Mouse (Mus musculus) 416B (cell line): ENCODE measurements around the gene Kif1b.
A peak's percentile ranks its signal among the peaks of the same experiment; 100 is the strongest.
"Not testable (repeated sequence)": the region's sequence is repeated elsewhere in the genome, so short reads cannot be mapped to it uniquely, and the experiment has no call there.

Source experiments
- DNase-seq: peaks from one replicate; pipeline ENCODE4 v3.0.0; 2011; ENCODE audit warnings: low read depth

Gene Kif1b

GRCm38 (mm10) chr4:149270541-149270940, 37.0 kb downstream of the Kif1b start:
- DNase-seq = no peak

- DNase-seq = no peak
These were observed 38.5 kb downstream of the Kif1b start for GRCm38 (mm10) chr4:149269026-149269425.

GRCm38 (mm10) chr4:149264895-149265294, 42.6 kb downstream of the Kif1b start:
- no peak for DNase-seq

DNA sequence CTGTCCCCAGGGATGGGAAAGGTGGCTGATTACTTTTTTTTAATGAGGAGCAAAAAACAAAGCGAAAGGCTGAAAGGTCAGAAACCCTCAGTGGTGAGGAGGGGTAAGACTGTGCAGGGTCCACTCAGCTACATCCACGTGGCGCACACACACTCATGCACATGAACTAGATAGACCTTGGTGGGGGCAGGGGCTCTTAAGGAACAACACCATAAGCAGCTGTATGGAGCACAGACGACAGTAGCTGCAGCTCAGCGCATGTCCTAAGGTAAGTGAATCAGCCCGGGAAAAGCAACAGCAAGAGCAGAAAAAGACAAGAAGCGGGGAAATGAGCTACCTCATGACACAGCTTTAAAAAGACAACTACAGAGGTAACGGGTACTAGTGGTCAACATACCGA, 44.3 kb downstream of the Kif1b start:
- no peak for DNase-seq

GRCm38 (mm10) chr4:149261466-149261865, 46.0 kb downstream of the Kif1b start:
- no peak for DNase-seq

DNA sequence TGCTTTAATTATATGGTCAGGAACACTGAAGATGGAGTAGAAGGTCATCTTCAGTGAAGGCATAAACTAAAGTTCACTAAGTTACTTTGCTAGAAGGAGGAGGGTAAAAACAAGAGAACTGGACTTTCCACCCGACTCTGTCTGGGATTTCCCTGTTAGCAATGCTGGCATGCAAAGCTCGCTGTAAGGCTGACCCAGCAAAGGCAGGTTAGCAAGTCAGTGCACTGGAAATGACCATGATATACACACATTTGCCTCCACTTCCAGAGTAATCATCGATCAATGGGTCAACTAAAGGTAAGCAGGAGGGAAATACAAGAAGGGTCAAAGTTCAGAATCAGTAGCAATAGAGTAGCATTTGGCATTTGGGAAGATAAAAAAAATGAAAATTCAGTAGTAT, 46.6 kb downstream of the Kif1b start:
- DNase-seq = no peak

DNA sequence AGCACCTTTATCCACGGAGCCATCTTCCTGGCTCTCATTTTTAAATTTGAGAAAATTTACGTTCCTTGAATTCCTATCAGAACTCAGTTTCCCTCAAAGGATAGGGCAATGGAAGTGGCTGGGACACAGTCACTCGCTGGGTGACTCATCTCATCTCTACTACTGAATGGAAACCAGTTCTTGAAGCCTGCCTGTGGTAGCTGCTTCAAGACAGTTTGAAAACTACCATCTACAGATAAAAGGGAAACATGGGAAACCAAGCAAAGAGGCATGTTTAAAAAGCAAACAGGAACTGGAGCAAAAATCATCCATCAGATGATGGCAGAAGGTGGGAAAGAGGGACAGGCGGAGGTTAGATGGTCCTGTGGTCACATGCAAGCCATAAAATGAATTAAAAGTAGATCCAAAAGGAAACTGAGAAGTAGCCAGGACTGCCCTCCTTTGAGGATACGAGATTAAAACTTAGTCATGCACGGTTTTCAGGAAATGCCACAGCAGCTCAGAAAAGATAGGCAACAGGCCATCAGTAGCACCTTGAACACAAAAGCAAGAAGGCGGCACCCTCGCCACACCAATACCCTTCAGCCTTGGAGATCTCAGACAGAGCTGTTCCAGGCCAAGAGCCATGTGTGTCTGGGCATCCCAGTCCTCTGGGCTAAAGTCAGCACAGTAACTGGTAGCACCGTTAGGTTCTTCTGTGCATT, 48.0 kb downstream of the Kif1b start:
- DNase-seq = peak; percentile 74

- peak; percentile 69 for DNase-seq
These were observed 48.6 kb downstream of the Kif1b start for GRCm38 (mm10) chr4:149258926-149259325.

GRCm38 (mm10) chr4:149256511-149257300, 50.8 kb downstream of the Kif1b start:
- no peak for DNase-seq

- DNase-seq = no peak
These were observed 51.9 kb downstream of the Kif1b start for GRCm38 (mm10) chr4:149255277-149256270.

DNA sequence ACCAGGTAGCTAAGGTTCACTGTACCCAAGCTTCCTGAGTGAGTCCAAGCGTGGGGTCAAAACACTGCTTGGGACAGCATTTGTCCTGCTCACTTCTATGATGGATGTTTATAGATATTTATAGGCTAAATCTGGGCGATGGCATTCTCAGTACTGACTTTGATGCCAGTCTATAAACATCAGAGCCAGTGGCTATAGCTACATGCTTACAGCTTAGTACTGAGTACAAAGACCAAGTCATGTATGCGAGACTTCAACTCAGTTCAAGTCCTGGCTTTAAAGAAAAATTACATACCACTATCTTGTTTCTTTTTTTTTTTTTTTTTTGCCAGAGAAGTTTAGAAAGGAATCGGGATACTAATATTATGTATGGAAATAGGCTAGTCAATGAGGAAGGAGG, 52.7 kb downstream of the Kif1b start:
- no peak for DNase-seq

- DNase-seq = no peak
These were observed 58.2 kb downstream of the Kif1b start for GRCm38 (mm10) chr4:149249311-149249710.

- no peak for DNase-seq
These were observed 59.7 kb downstream of the Kif1b start for GRCm38 (mm10) chr4:149247772-149248171.

DNA sequence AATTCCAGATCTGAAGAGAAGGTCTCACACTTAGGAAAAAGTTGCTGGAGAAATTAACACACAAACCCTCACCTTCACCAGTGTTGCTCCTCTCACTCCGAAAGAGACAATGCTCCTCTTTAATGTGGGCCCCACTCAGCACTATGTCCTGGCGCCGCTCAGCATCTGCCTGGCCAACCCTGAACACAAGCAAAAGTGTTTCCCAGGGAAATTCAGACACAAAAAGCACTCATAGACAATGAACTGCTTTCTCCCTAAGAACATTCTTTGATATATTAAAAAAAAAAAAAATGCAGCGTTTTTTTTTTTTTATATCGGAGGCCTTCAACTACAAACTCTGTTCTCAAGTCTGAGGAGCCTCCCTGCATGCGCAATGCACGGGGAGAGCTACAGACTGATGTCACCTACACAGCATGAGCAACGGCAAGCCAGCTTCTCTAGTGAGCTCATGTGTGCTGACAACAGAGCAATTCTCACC, 60.3 kb downstream of the Kif1b start:
- no peak for DNase-seq

DNA sequence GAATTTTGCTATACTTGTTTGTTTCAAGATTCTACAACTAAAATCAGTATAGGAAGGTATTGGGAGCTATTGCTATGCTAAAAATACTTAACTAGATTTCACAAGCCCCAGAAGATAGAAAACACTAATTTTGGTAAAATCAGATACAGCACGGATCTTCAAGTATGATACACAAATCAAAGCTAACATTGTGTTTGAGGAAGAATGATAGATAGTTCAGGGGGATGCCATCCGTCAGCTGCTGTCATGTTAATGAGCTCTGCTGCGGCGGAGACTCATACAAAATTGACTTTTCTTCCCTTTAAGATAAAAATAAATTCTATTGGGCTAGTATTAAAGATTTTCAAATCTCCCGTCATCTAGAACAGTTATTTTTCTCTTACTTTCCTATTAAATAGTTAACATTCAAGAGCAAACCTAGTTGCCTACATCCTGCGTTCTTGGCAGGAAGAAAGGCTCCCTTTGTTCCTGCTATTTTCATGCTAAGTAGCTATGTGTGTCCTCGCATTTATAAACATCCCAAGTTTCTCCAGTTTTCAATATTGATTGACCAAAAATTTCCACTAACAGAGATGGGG, 60.8 kb downstream of the Kif1b start:
- no peak for DNase-seq

GRCm38 (mm10) chr4:149237011-149237410, 70.5 kb downstream of the Kif1b start:
- no peak for DNase-seq

GRCm38 (mm10) chr4:149233938-149234337, 73.6 kb downstream of the Kif1b start:
- peak; percentile 59 for DNase-seq

GRCm38 (mm10) chr4:149228682-149229081, 78.8 kb downstream of the Kif1b start:
- DNase-seq = not testable (repeated sequence)

- no peak for DNase-seq
These were observed 79.2 kb downstream of the Kif1b start for GRCm38 (mm10) chr4:149228256-149228655.

- DNase-seq = no peak
These were observed 81.2 kb downstream of the Kif1b start for GRCm38 (mm10) chr4:149226311-149226710.

DNA sequence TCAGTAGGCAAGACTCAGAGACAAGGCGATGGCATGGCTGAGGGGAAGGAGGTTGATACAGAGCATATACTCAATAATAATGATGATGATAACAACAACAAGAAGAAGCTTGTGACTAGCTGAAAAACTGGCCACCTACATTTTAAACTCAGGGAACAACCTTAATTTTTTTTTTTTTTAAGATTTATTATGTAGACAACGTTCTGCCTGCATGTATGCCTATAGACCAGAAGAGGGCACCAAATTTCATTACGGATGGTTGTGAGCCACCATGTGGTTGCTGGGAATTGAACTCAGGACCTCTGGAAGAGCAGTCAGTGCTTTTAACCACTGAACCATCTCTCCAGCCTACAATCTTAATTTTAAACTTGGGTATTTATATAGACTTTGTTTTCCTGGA, 84.0 kb downstream of the Kif1b start:
- DNase-seq = no peak

DNA sequence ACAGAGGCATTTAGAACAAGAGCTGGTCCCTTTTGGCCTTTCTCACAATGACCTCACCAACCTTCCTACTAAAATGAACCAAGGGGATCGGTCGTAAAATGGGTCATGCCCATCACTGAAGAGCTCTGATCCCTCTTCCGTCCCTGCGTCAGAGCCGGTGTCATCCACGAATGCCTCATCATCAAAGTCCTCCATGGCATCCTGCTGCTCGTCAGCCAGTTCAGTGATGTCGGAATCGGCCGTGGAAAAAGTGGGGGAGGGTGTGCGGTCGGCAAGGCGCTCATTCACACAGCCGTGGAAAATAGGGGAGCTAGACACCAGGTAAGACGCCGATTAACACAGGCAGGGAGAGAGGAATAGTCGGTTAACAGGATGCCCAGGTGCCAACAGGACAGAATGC, 87.0 kb downstream of the Kif1b start:
- DNase-seq = no peak
